Mouse (Mus musculus): ENCODE results near the gene Serpina1b. TPM values are rescaled to one million over a fixed set of nuclear protein-coding genes. Genes with fewer than 3 reads are reported as not detected.
"Not testable (repeated sequence)": the region's sequence is repeated elsewhere in the genome, so short reads cannot be mapped to it uniquely, and the experiment has no call there.

Gene Serpina1b
- polyA plus RNA-seq (2014; fragmentation: Nextera tagmentation; extraction: Ambion mirVana) = 0.46 TPM in 1 of 2 replicates, not detected in the other

GRCm38 (mm10) chr12:103830273-103830672, at the start of gene Serpina1b:
Serpina1b (minus strand) TSS chr12:103830373.
- not testable (repeated sequence) for DNase-seq (ENCODE audit: low spot score); H3K9ac ChIP-seq (replicated peaks; ENCODE audit: low read length); H3K36me3 ChIP-seq (replicated peaks; ENCODE audit: control insufficient read depth, insufficient read depth, low read depth, low read length); ATAC-seq (replicated peaks; ENCODE audit: insufficient number of reproducible peaks, low FRiP score, low TSS enrichment, low read depth); H3K27ac ChIP-seq (replicated peaks; ENCODE audit: low read depth, low read length); H3K27me3 ChIP-seq (ENCODE audit: control insufficient read depth, insufficient read depth, low read length); H3K4me3 ChIP-seq (ENCODE audit: low read depth, low read length); H3K4me2 ChIP-seq (ENCODE audit: low read depth, low read length); H3K9me3 ChIP-seq (replicated peaks; ENCODE audit: control insufficient read depth, low read length); H3K4me1 ChIP-seq (ENCODE audit: control insufficient read depth, insufficient read depth, low read length)
- WGBS = 85% methylated on average over 4 of the region's 4 CpGs

GRCm38 (mm10) chr12:103866873-103867272, 36.7 kb upstream of the Serpina1b start:
- not testable (repeated sequence) for H3K9ac ChIP-seq (replicated peaks; ENCODE audit: low read length); H3K4me2 ChIP-seq (ENCODE audit: low read depth, low read length); H3K9me3 ChIP-seq (replicated peaks; ENCODE audit: control insufficient read depth, low read length); ATAC-seq (replicated peaks; ENCODE audit: insufficient number of reproducible peaks, low FRiP score, low TSS enrichment, low read depth); H3K27me3 ChIP-seq (ENCODE audit: control insufficient read depth, insufficient read depth, low read length); DNase-seq (ENCODE audit: low spot score); H3K36me3 ChIP-seq (replicated peaks; ENCODE audit: control insufficient read depth, insufficient read depth, low read depth, low read length); H3K27ac ChIP-seq (replicated peaks; ENCODE audit: low read depth, low read length); H3K4me3 ChIP-seq (ENCODE audit: low read depth, low read length); H3K4me1 ChIP-seq (ENCODE audit: control insufficient read depth, insufficient read depth, low read length)
- 87% methylated on average over 1 of the region's 1 CpGs for WGBS

- DNase-seq (ENCODE audit: low spot score); H3K36me3 ChIP-seq (replicated peaks; ENCODE audit: control insufficient read depth, insufficient read depth, low read depth, low read length); H3K9ac ChIP-seq (replicated peaks; ENCODE audit: low read length); H3K4me3 ChIP-seq (ENCODE audit: low read depth, low read length); H3K27me3 ChIP-seq (ENCODE audit: control insufficient read depth, insufficient read depth, low read length); H3K27ac ChIP-seq (replicated peaks; ENCODE audit: low read depth, low read length); H3K4me2 ChIP-seq (ENCODE audit: low read depth, low read length); H3K4me1 ChIP-seq (ENCODE audit: control insufficient read depth, insufficient read depth, low read length); H3K9me3 ChIP-seq (replicated peaks; ENCODE audit: control insufficient read depth, low read length); ATAC-seq (replicated peaks; ENCODE audit: insufficient number of reproducible peaks, low FRiP score, low TSS enrichment, low read depth): not testable (repeated sequence)
- 83% methylated on average over 9 of the region's 9 CpGs for WGBS
Observed at GRCm38 (mm10) chr12:103863101-103863974, 33.2 kb upstream of the Serpina1b start, which contains the start of gene Serpina1a. Serpina1a (minus strand) TSS chr12:103863562.

- Histone ChIP-seq H3K36me3 (replicated peaks; ENCODE audit: control insufficient read depth, insufficient read depth, low read depth, low read length) (no peaks in the 10 kb centered on the region), H3K9ac (replicated peaks; ENCODE audit: low read length) (no peak overlapping the region), H3K27me3 (ENCODE audit: control insufficient read depth, insufficient read depth, low read length) (no peaks in the 10 kb centered on the region), H3K27ac (replicated peaks; ENCODE audit: low read depth, low read length) (no peak overlapping the region), H3K9me3 (replicated peaks; ENCODE audit: control insufficient read depth, low read length) (no peaks in the 10 kb centered on the region), H3K4me3 (ENCODE audit: low read depth, low read length) (no peak overlapping the region), H3K4me1 (ENCODE audit: control insufficient read depth, insufficient read depth, low read length) (no peaks in the 10 kb centered on the region), H3K4me2 (ENCODE audit: low read depth, low read length) (no peak overlapping the region)
- DNase-seq (ENCODE audit: low spot score) = no peak
- ATAC-seq (replicated peaks; ENCODE audit: insufficient number of reproducible peaks, low FRiP score, low TSS enrichment, low read depth) = no peak
- 66% methylated on average over 3 of the region's 3 CpGs for WGBS
Observed at GRCm38 (mm10) chr12:103860976-103861375, 30.8 kb upstream of the Serpina1b start.

GRCm38 (mm10) chr12:103860571-103860970, 30.4 kb upstream of the Serpina1b start:
- 79% methylated on average over 3 of the region's 4 CpGs for WGBS

GRCm38 (mm10) chr12:103859584-103859983, 29.4 kb upstream of the Serpina1b start:
- H3K9ac ChIP-seq (replicated peaks; ENCODE audit: low read length); H3K27ac ChIP-seq (replicated peaks; ENCODE audit: low read depth, low read length); H3K9me3 ChIP-seq (replicated peaks; ENCODE audit: control insufficient read depth, low read length); H3K36me3 ChIP-seq (replicated peaks; ENCODE audit: control insufficient read depth, insufficient read depth, low read depth, low read length); H3K4me3 ChIP-seq (ENCODE audit: low read depth, low read length); H3K27me3 ChIP-seq (ENCODE audit: control insufficient read depth, insufficient read depth, low read length); DNase-seq (ENCODE audit: low spot score); H3K4me2 ChIP-seq (ENCODE audit: low read depth, low read length); ATAC-seq (replicated peaks; ENCODE audit: insufficient number of reproducible peaks, low FRiP score, low TSS enrichment, low read depth); H3K4me1 ChIP-seq (ENCODE audit: control insufficient read depth, insufficient read depth, low read length): not testable (repeated sequence)
- WGBS = 76% methylated on average over 3 of the region's 3 CpGs

More at GRCm38 (mm10) chr12:103860571-103860970, 30.4 kb upstream of the Serpina1b start:
- not testable (repeated sequence) for H3K27ac ChIP-seq (replicated peaks; ENCODE audit: low read depth, low read length); H3K4me3 ChIP-seq (ENCODE audit: low read depth, low read length); DNase-seq (ENCODE audit: low spot score); H3K9me3 ChIP-seq (replicated peaks; ENCODE audit: control insufficient read depth, low read length); ATAC-seq (replicated peaks; ENCODE audit: insufficient number of reproducible peaks, low FRiP score, low TSS enrichment, low read depth); H3K27me3 ChIP-seq (ENCODE audit: control insufficient read depth, insufficient read depth, low read length); H3K9ac ChIP-seq (replicated peaks; ENCODE audit: low read length); H3K4me2 ChIP-seq (ENCODE audit: low read depth, low read length); H3K4me1 ChIP-seq (ENCODE audit: control insufficient read depth, insufficient read depth, low read length); H3K36me3 ChIP-seq (replicated peaks; ENCODE audit: control insufficient read depth, insufficient read depth, low read depth, low read length)

- not testable (repeated sequence) for H3K9me3 ChIP-seq (replicated peaks; ENCODE audit: control insufficient read depth, low read length); DNase-seq (ENCODE audit: low spot score); H3K36me3 ChIP-seq (replicated peaks; ENCODE audit: control insufficient read depth, insufficient read depth, low read depth, low read length); H3K27ac ChIP-seq (replicated peaks; ENCODE audit: low read depth, low read length); H3K4me1 ChIP-seq (ENCODE audit: control insufficient read depth, insufficient read depth, low read length); H3K4me2 ChIP-seq (ENCODE audit: low read depth, low read length); H3K4me3 ChIP-seq (ENCODE audit: low read depth, low read length); H3K9ac ChIP-seq (replicated peaks; ENCODE audit: low read length); ATAC-seq (replicated peaks; ENCODE audit: insufficient number of reproducible peaks, low FRiP score, low TSS enrichment, low read depth); H3K27me3 ChIP-seq (ENCODE audit: control insufficient read depth, insufficient read depth, low read length)
- WGBS = 93% methylated on average over 2 of the region's 2 CpGs
Observed at GRCm38 (mm10) chr12:103853032-103853431, 22.9 kb upstream of the Serpina1b start.

- H3K4me3 ChIP-seq (ENCODE audit: low read depth, low read length); ATAC-seq (replicated peaks; ENCODE audit: insufficient number of reproducible peaks, low FRiP score, low TSS enrichment, low read depth); H3K4me2 ChIP-seq (ENCODE audit: low read depth, low read length); H3K27ac ChIP-seq (replicated peaks; ENCODE audit: low read depth, low read length); H3K9ac ChIP-seq (replicated peaks; ENCODE audit: low read length); H3K36me3 ChIP-seq (replicated peaks; ENCODE audit: control insufficient read depth, insufficient read depth, low read depth, low read length); H3K27me3 ChIP-seq (ENCODE audit: control insufficient read depth, insufficient read depth, low read length); H3K4me1 ChIP-seq (ENCODE audit: control insufficient read depth, insufficient read depth, low read length); DNase-seq (ENCODE audit: low spot score); H3K9me3 ChIP-seq (replicated peaks; ENCODE audit: control insufficient read depth, low read length): not testable (repeated sequence)
- WGBS = 87% methylated on average over 6 of the region's 6 CpGs
Observed at GRCm38 (mm10) chr12:103827661-103828372, 2.4 kb downstream of the Serpina1b start.

Data from embryonic facial prominence, embryonic 11.5 days (tissue).